Mouse (Mus musculus): ENCODE data around the gene Iffo1.

GRCm38 (mm10) chr6:125191332-125192015, 46.4 kb downstream of the Iffo1 start, which contains the start of the genes Ncapd2 and Mrpl51:
- no peak for TF ChIP-seq EP300 (IDR thresholded peaks at IDR 0.05)
- no peak; the same call in 1 of the 2 replicates for TF ChIP-seq CTCF (IDR thresholded peaks at IDR 0.05)

All from lung, postnatal 0 days (tissue).